Mouse (Mus musculus) cerebellum, postnatal 14 days (tissue): ENCODE measurements around the gene Rac1.
A peak's percentile ranks its signal among the peaks of the same experiment; 100 is the strongest.

Source experiments
- DNase-seq, 2 experiments: peaks; one replicate each; pipeline ENCODE4 v3.0.0; 2021; ENCODE audit warnings: mixed read lengths in 2 of 2

The Rac1 gene

DNA sequence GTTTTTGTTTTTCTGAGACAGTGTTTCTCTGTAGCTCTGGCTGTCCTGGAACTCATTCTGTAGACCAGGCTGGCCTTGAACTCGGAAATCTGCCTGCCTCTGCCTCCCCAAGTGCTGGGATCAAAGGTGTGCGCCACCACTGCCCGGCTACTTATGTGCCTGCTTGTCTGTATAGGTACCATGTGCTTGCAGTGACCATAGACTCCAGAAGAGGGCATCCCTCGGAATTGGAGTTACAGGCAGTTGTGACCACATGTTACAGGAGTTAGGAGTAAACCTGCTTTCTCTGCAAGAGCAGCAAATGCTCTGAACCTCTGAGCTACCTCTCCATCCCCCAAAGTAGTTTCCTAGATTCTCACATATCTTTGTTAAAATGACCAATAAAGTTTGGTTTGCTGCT is 36.1 kb downstream of the Rac1 start:
- DNase-seq = no peak

DNA sequence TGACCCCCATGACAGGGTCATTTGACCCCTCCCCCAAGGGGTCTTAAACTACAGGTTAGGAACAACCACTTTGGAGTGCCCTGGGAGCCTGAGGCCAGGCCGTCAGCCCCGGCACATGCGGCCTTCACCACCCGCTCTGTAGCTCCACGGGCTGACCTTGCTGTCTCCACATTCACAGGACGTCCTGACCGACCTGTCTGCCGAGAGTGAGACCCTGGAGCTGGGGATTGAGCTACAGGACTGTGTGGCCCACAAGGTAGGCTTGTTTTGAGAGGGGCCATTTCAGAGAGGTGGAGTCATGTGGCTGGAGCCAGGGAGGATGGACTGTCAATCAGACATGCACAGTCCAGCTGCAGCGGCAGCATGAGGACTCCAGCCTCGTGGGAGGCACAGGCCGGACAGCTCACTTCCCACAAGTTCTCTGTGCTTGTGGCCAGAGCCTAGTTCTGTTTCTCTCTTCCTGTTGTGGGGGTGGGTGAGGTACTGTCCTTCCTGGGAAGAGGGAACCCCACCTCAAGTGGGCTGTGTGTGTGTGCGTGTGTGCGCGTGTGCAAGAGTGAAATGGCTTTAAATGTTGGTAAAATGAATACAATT is 38.0 kb downstream of the Rac1 start:
- DNase-seq = no peak

DNA sequence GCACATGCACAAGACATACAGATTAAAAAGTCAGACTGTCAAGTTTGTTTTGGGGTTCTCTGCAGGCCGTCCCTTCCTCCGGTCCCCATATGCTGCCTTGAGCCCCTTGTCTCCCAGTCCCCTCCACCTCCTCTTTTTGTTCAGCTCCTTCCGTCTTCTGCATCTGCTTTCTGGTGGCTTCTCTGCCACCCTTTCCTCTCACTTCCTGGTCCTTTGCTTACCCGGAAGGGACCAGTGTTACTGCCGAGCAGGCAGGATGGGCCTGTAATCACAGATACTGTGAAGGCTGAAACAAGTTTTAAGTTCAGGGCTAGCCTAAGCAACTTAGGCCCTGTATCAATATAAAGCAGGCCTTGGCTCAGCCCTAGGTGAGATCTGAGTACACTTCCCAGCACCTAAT is 39.8 kb downstream of the Rac1 start:
- DNase-seq = no peak

DNA sequence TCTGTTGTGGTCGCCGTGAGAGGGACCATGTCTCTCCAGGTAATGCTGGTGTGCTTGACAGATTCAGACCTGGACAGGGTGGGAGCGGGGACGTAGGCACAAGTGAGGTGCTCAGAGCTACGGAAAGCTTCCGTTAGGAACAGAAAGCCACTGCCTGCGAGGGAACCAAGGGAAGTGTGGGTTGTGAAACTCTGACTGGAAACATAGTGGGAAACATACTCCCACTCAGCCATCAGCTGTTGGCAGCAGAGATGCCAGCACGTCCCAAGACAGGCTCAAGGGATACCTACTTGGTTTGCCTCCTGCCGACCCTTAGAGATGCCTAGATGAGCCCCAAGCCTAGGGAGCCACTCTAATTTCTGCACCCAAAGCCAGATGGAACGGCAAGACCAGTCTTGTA is 40.6 kb downstream of the Rac1 start:
- no peak for DNase-seq

DNA sequence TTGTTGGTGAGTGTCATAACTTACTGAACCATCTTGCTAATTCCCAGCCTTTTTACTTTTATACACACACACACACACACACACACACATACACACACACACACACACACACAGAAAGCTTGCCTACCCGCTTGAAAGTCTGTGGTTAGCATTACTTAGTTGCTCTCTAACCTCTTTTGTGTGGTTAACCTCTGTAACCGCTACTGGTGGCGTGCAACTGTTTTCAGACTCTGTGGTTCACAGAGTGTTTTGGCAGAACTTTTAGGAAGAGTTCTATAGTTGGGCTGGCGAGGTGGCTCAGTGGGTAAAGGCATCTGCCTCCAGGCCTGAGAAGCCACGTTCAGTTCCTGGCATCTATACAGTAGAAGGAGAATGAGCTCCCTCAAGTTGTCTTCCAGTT is 42.9 kb downstream of the Rac1 start:
- no peak for DNase-seq

DNA sequence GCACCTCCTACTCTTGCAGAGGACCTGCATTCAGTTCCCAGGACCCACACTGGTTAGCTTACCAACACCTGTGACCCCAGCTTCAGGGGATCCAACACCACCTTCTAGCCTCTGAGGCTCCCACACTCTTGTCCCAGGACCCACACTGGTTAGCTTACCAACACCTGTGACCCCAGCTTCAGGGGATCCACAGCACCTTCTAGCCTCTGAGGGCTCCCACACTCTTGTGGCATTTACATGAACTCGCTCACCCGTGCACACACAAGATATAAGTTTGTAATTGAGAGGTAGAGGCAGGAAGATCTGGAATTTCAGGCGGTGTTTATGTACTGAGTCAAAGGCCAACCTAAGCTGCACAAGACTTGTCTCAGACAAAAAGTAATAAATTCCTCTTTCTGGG is 49.9 kb downstream of the Rac1 start:
- DNase-seq = no peak

DNA sequence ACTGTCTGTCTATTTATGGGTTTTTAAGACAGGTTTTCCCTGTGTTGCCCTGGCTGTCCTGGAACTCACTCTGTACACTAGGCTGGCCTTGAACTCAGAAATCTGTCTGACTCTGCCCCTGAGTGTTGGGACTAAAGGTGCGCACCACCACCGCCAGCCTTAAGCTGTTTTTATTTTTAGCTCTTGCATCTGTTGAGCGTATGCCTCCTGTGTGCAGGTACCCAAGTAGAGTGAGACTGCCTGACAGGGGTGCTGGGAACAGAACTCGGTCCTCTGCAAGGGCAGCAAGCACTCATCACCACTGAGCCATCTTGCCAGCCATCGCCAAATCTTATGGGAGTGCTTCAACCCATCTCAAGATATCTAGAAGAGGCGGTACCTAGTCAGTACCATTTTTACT is 51.8 kb downstream of the Rac1 start:
- no peak for DNase-seq

DNA sequence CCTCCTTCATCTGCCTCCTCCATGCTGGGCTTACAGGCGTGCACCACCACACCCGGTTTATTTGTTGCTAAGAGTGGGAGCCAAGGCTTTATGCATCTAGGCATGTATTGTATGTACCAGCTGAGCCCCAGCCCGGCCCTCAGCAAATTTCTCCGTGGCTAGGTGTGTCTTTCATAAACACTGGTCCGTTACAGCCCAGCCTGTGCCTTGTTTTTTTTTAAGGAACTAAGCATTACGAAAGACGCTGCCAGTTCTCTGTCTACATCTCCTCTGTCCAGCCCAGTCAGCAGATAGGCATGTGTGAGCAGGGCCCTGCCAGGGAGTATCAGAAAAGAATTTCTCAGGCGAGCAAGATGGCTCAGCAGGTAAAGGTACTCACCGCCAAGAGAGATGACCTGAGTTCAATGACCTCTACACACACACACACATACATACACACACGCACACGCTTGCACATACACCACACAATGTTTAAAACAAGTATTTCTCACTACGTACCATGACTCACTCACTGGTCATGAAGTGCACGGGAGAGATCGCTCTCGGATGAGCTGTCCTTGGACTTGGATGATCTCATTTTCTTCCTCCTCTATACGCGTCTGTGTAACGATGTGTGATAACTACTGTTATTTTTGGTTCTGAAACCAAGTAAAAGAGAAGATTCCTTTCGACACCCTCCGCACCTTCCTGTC is 52.5 kb downstream of the Rac1 start:
- DNase-seq = no peak

- DNase-seq = no peak
Observed at GRCm38 (mm10) chr5:143471953-143472618, 55.8 kb downstream of the Rac1 start.

DNA sequence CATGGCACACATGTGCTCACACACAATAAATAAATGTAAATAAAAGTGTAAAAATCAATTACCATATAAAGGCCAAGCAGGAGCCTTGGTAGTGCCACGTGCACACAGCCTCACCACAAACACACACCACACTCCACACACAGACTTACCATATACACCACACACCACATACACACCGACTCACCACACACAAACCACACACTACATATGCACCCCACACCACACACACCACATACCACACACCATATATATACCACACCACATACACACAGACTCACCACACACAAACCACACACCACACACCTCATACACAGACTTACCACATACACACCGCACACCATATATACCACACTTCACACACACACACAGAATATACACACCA is 56.7 kb downstream of the Rac1 start:
- no peak for DNase-seq

GRCm38 (mm10) chr5:143470421-143471164 is 57.2 kb downstream of the Rac1 start:
- DNase-seq = peak; percentile 83 to 86

DNA sequence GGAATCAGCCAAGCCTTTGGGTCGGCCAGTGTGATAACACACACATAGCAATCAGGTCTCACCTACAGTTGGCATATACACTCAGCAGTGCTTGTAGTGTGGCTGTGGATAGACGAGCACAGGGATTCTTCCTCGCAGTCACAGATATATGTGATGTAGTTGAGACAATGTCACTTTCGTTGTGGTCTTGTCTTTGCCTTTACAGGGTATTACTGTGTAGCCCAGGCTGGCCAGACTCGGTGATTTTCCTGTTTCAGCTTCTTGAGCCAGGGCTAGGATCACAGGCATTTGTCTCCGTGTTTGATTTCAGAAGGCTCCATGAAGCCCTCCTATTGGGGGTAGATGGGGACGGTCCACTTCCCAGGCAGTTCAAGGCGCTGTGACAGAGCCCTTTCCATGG is 58.2 kb downstream of the Rac1 start:
- DNase-seq = no peak

- no peak for DNase-seq
Observed at GRCm38 (mm10) chr5:143467931-143468330, 59.9 kb downstream of the Rac1 start.

DNA sequence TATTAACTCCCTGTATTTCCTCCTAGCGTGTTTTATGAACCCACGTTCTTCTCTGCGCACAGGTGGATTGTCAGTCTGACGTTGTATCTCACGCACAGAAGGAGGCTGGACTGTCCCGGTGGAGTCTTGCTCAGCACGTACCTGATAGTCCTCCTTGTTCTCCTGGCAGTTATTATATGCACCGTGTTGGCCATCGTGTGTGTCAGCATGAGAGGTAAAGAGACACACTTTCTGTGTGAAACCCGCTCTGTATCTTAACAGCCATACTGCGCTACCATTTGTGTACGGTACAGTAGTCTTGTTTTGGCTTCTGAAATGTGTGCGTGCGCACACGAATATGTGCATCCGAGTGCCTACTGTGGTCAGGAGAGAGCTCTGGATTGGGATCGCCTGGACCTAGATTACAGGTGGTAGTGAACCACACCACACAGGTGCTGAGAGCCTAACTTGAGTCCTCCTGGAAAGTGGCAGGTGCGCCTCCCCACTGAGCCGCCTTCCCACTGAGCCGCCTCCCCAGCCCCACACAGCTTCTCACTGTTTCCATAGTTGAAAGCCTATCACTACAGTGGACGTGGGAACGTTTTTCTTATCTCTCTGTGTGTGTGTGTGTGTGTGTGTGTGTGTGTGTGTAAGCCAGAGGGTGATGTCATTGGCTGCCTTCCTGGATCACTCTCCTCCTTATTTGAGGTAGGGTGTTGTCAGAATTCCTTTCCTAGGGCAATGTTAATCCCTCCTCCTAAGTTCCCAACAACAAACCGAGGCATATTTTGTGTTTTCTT is 60.8 kb downstream of the Rac1 start:
- no peak for DNase-seq

GRCm38 (mm10) chr5:143465156-143466085 is 62.4 kb downstream of the Rac1 start:
- peak in 1 of 2 experiments; percentile 20 for DNase-seq

DNA sequence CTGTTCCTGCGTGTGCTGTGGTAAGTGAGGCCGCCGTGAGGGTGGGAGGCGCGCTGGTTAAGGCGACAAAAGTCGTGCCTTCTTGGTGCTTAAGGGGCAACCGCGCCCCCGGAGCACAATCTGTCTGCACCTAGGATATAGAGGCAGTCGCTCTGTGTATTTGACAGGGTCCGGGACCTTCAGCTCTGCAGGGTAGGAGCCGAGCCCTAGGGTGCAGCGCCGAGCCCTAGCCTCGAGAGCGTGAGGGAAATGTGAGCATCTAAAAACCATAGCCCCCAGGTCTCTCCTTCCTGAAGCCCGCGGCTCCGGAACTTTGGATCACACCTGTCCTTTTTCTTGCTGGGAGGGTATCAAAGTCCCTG is 63.1 kb downstream of the Rac1 start:
- DNase-seq = no peak

- DNase-seq = peak; percentile 92 to 94
Observed at GRCm38 (mm10) chr5:143464100-143464756, 63.6 kb downstream of the Rac1 start, which contains the start of gene Daglb. Daglb (plus strand) TSS chr5:143464584.

GRCm38 (mm10) chr5:143463671-143464070 is 64.2 kb downstream of the Rac1 start:
- DNase-seq = no peak
